8 mouse cellular contexts compared by ENCODE assay signal in genomic region chr13:81103794-81104193, GRCm38 (mm10).
DNase-seq lines count a peak whose midpoint lies in the region; ATAC-seq lines count a peak whose summit lies in the region.

No protein-coding gene starts in this region.

- no peak overlapping the region for H3K9ac ChIP-seq in neural tube, embryonic 11.5 days (ENCODE audit: low read length)
- no peak overlapping the region for H3K9ac ChIP-seq in intestine, embryonic 16.5 days (ENCODE audit: low read depth, low read length)
- H3K9ac ChIP-seq in hindbrain, embryonic 11.5 days (ENCODE audit: low read depth, low read length): no peak overlapping the region
- H3K9ac ChIP-seq in hindbrain, embryonic 13.5 days: no peak overlapping the region

- no peaks in the 10 kb centered on the region for H3K27me3 ChIP-seq in neural tube, embryonic 11.5 days (ENCODE audit: control insufficient read depth, insufficient read depth, low read length)
- H3K27me3 ChIP-seq in intestine, embryonic 16.5 days (replicated peaks; ENCODE audit: control insufficient read depth, insufficient read depth, low read length): no peaks in the 10 kb centered on the region
- no peaks in the 10 kb centered on the region for H3K27me3 ChIP-seq in forebrain, embryonic 10.5 days (ENCODE audit: poor library complexity, severe bottlenecking)
- no peaks in the 10 kb centered on the region for H3K27me3 ChIP-seq in hindbrain, embryonic 11.5 days (ENCODE audit: control insufficient read depth, insufficient read depth, low read length)
- no peaks in the 10 kb centered on the region for H3K27me3 ChIP-seq in hindbrain, embryonic 13.5 days

- H3K4me1 ChIP-seq in neural tube, embryonic 11.5 days (ENCODE audit: control insufficient read depth, insufficient read depth, low read length): no peaks in the 10 kb centered on the region
- peaks cover 4% of the 10 kb centered on the region for H3K4me1 ChIP-seq in intestine, embryonic 16.5 days (ENCODE audit: control insufficient read depth, insufficient read depth, low read length)
- no peaks in the 10 kb centered on the region for H3K4me1 ChIP-seq in forebrain, embryonic 10.5 days
- H3K4me1 ChIP-seq in hindbrain, embryonic 11.5 days (replicated peaks; ENCODE audit: control insufficient read depth, insufficient read depth, low read length): no peaks in the 10 kb centered on the region
- peaks cover 3% of the 10 kb centered on the region; the same call in 1 of the 2 replicates for H3K4me1 ChIP-seq in hindbrain, embryonic 13.5 days (replicated peaks)

- H3K27ac ChIP-seq in neural tube, embryonic 11.5 days (ENCODE audit: low read depth, low read length): no peak overlapping the region
- H3K27ac ChIP-seq in intestine, embryonic 16.5 days (ENCODE audit: low read length): 0 out of 2 replicates have a peak overlapping the region, but pooled peaks have one; percentile 23
- no peak overlapping the region for H3K27ac ChIP-seq in forebrain, embryonic 10.5 days
- H3K27ac ChIP-seq in hindbrain, embryonic 11.5 days (ENCODE audit: low read depth, low read length): no peak overlapping the region
- H3K27ac ChIP-seq in hindbrain, embryonic 13.5 days: no peak overlapping the region

- WGBS in neural tube, embryonic 11.5 days: 77% methylated on average over 4 of the region's 4 CpGs
- 46% methylated on average over 4 of the region's 4 CpGs for WGBS in intestine, embryonic 16.5 days
- WGBS in forebrain, embryonic 10.5 days: 94% methylated on average over 4 of the region's 4 CpGs
- 84% methylated on average over 4 of the region's 4 CpGs for WGBS in hindbrain, embryonic 11.5 days
- WGBS in hindbrain, embryonic 13.5 days: 73% methylated on average over 4 of the region's 4 CpGs

- no peak for ATAC-seq in neural tube, embryonic 11.5 days (ENCODE audit: insufficient read depth, low FRiP score, low TSS enrichment)
- peak; percentile 93 for ATAC-seq in intestine, embryonic 16.5 days
- ATAC-seq in hindbrain, embryonic 11.5 days (ENCODE audit: low FRiP score): no peak
- ATAC-seq in hindbrain, embryonic 13.5 days (ENCODE audit: low FRiP score): no peak

- no peak overlapping the region for H3K4me3 ChIP-seq in neural tube, embryonic 11.5 days (ENCODE audit: low read depth, low read length)
- no peak overlapping the region for H3K4me3 ChIP-seq in intestine, embryonic 16.5 days (ENCODE audit: low read length)
- H3K4me3 ChIP-seq in forebrain, embryonic 10.5 days: no peak overlapping the region
- no peak overlapping the region for H3K4me3 ChIP-seq in hindbrain, embryonic 11.5 days (ENCODE audit: low read depth, low read length)
- no peak overlapping the region for H3K4me3 ChIP-seq in hindbrain, embryonic 13.5 days

- H3K4me2 ChIP-seq in neural tube, embryonic 11.5 days (ENCODE audit: low read depth): no peak overlapping the region
- H3K4me2 ChIP-seq in intestine, embryonic 16.5 days (ENCODE audit: low read depth, low read length): no peak overlapping the region
- no peak overlapping the region for H3K4me2 ChIP-seq in hindbrain, embryonic 11.5 days (replicated peaks; ENCODE audit: low read depth, low read length)
- no peak overlapping the region for H3K4me2 ChIP-seq in hindbrain, embryonic 13.5 days

- DNase-seq in neural tube, embryonic 11.5 days (ENCODE audit: low spot score): peak; percentile 26
- DNase-seq in neural tube, embryonic 10.5 days (ENCODE audit: extremely low spot score, low spot score): no peak
- peak; percentile 7 to 36 for DNase-seq in gastrocnemius, adult 8-10 months (ENCODE audit: low spot score in 2 of 2)
- DNase-seq in lung, postnatal 25 days (ENCODE audit: low spot score): peak; percentile 91
- DNase-seq in forebrain, embryonic 10.5 days (ENCODE audit: extremely low spot score, low spot score): no peak
- no peak for DNase-seq in hindbrain, embryonic 11.5 days (ENCODE audit: low spot score)

- no peaks in the 10 kb centered on the region for H3K9me3 ChIP-seq in neural tube, embryonic 11.5 days (ENCODE audit: control insufficient read depth, low read length)
- H3K9me3 ChIP-seq in intestine, embryonic 16.5 days (ENCODE audit: control insufficient read depth, low read length): no peaks in the 10 kb centered on the region
- no peaks in the 10 kb centered on the region for H3K9me3 ChIP-seq in forebrain, embryonic 10.5 days
- no peaks in the 10 kb centered on the region for H3K9me3 ChIP-seq in hindbrain, embryonic 11.5 days (ENCODE audit: control insufficient read depth, low read length)
- H3K9me3 ChIP-seq in hindbrain, embryonic 13.5 days: no peaks in the 10 kb centered on the region

- no peaks in the 10 kb centered on the region for H3K36me3 ChIP-seq in neural tube, embryonic 11.5 days (ENCODE audit: control insufficient read depth, insufficient read depth, low read length)
- no peaks in the 10 kb centered on the region for H3K36me3 ChIP-seq in intestine, embryonic 16.5 days (ENCODE audit: control insufficient read depth, insufficient read depth, low read length)
- peaks cover 11% of the 10 kb centered on the region for H3K36me3 ChIP-seq in forebrain, embryonic 10.5 days (replicated peaks)
- no peaks in the 10 kb centered on the region for H3K36me3 ChIP-seq in hindbrain, embryonic 11.5 days (ENCODE audit: control insufficient read depth, insufficient read depth, low read length)
- no peaks in the 10 kb centered on the region for H3K36me3 ChIP-seq in hindbrain, embryonic 13.5 days

Comparison
In these comparisons a context has a peak if more than half of its experiments do, and no peak if none do; other contexts are left out.
1. DNase-seq: peak in neural tube, embryonic 11.5 days (single experiment), gastrocnemius, adult 8-10 months (2 of 2) and lung, postnatal 25 days (single experiment); none in neural tube, embryonic 10.5 days (single experiment), forebrain, embryonic 10.5 days (single experiment) and hindbrain, embryonic 11.5 days (single experiment).